Mouse (Mus musculus) stomach, postnatal 0 days (tissue): ENCODE measurements around the gene Srsf4.

Experiments used
- CTCF ChIP-seq: IDR thresholded peaks from 2 replicates; pipeline ENCODE4 v1.5.1; 2016; ENCODE audit warnings: antibody characterized with exemption, low read depth, mild to moderate bottlenecking, moderate library complexity
- EP300 ChIP-seq: optimal IDR thresholded peaks from 2 replicates; pipeline ENCODE3; 2016; ENCODE audit warnings: antibody characterized with exemption

- TF ChIP-seq EP300: no peak
- TF ChIP-seq CTCF: peak; percentile 61
These were observed 34.5 kb downstream of the Srsf4 start for GRCm38 (mm10) chr4:131907912-131908311.
